Mouse (Mus musculus) kidney, adult 2 months (tissue): ENCODE results near the gene Rfx1.

Experiments
- CTCF ChIP-seq: fragments of 200-500 bp; conservative IDR thresholded peaks from 2 replicates; pipeline ENCODE4 v1.5.1; 2011; ENCODE audit warnings: low read depth, mild to moderate bottlenecking, control low read depth, low read length, moderate library complexity, mixed read lengths; ENCODE audit not compliant: insufficient read depth, insufficient read length
- POLR2A ChIP-seq: fragments of 200-500 bp; IDR thresholded peaks from one replicate; pipeline ENCODE4 v1.6.1; 2011; ENCODE audit warnings: low read depth, low read length, control low read depth

DNA sequence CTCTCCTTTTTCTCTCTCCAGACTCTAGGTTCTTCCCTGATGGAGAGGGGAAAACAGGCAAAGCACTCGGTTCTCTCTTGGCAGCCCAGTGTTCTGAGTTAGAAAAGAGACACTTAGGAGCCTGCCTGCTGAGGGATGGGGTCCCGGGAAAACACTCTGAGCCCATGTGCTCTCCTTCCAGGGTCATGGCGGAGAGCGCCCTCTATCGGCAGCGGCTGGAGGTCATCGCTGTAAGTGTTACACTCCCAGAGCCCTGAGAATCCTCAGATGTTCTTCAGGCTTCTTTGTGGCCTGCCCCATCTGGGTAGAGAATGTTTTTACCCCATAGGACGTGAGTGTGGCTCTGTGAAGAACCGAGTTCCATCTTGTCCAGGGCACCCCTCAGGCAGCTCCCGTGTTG lies 42.5 kb upstream of the Rfx1 start:
- TF ChIP-seq CTCF = peak; percentile 81
- TF ChIP-seq POLR2A = no peak
